Mouse (Mus musculus) heart, adult 18-20 months (tissue): Measurements from ENCODE around the gene Swi5. TPM values are rescaled to one million over a fixed set of nuclear protein-coding genes. Genes with fewer than 3 reads are reported as not detected.
A peak's percentile ranks its signal among the peaks of the same experiment; 100 is the strongest.
"Not testable (repeated sequence)": the region's sequence is repeated elsewhere in the genome, so short reads cannot be mapped to it uniquely, and the experiment has no call there.

Experiments used
- DNase-seq, 2 experiments: peaks; one replicate each; pipeline ENCODE4 v3.0.0; 2021 to 2022; ENCODE audit warnings: mixed read lengths in 1 of 2
- total RNA-seq, 2 experiments: library from RNA; stranded (reverse); gene quantifications; 2 replicates each; pipeline ENCODE4 v1.2.3; 2021

Gene Swi5
- total RNA-seq, 2 experiments from 2014 or later: 214 to 232 TPM

DNA sequence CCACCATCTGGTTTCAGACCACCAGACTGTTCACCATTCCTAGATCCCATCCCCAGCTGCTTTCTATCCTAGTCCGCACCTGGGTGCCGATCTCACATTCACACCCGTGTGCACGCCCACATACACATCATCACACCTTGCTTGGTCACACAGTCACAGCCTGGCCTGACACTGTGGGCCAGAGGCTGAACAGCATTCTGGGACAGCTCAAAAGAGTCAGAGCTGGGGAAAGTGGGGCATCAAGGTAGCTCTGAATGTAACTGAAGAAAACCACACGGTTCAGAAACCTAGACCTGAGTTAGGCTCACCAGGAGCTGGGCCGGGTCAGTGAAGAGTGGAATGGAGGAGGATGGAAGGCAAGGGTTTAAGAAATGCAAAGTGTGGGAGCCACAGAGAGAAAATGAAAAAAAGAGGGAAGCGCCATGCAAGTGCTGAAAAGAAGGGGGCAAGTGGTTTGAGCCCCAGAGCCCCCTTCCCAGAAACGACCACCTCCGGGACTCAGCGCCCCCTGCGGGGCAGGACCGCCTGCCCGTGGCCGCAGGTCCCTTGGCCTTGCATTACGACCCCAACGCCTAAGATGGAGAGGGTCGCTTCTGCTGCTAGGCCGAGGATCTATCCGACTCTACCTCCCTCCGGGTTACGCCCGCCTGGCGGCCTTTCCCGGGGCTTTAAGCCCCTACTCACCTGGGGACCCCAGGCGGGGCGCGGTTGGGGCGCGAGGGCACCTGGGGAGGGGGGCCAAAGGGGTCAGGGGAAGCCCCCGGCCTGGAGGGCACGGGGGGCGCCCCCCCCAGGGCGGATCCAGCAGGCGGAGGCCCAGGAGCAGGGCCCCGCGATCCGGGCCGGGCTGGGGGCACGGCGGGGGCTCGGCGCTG is 23.8 kb upstream of the Swi5 start:
- no peak for DNase-seq

DNA sequence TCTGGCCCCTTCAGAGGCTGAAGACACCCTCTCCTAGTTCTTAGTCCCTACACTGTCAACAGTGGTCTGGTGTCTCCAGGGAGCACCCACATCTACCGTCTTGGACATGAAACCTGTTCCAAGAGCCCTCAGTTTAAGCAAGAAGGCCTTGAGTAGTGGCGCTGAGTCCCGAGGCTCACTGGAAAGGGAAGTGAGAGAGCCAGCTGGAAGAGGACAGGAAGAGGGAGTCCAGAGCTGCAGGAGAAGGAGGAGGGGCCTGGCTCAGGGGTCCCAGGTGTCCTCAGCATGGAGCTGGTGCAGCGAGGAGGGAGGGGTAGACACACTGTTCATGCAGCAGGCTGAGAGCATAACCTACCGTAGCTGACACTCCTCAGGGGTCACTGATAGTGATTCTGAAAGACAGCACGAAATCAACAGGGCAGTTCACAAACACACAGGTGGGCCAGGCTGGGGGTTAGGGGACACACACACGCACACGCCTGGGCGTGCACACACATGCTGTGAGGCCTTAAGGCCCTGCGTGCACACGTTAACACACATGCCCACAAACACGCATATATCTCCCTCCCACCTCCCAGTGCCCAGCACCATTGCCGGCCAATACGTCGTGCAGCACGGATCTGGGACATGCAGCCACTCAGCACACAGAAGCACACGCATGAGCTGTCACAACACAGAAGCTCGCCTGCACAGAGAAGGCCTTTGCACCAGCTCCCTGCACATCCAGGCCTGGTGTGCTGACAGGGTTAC is 22.4 kb upstream of the Swi5 start:
- DNase-seq: peak in 1 of 2 experiments; percentile 40

DNA sequence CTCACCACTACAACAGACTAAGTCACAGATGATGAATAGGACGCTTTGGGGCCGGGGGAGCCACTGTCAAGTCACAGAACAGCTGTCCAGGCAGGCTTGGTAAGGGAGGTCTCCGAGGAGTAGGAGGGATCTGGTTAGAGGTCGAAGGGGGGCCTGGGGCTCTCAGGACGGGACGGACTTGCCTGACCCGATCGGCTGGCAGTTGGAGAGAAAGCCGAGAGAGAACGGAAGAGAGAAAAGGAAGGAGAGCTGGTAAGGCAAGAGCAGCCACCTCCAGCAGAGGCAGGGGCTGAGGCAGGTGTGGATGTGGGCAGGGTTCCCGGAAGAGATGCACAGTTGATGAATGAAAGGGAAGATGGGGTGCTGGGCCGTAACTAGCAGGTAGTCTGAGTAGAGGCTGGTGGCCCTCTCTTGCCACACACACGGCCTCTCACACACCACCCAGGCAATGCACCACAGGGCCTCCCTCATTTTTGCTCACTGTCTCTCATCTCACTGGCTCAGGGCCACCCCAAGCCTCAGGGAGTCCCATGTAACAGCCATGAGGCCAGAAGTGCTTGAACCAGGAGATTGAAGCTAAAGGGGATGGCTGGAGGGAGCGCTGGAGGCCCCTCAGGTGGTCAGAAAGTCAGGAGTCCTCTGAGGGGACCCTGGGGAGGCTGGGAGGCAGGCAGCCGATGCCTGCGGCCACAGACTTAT is 21.1 kb upstream of the Swi5 start:
- no peak for DNase-seq

DNA sequence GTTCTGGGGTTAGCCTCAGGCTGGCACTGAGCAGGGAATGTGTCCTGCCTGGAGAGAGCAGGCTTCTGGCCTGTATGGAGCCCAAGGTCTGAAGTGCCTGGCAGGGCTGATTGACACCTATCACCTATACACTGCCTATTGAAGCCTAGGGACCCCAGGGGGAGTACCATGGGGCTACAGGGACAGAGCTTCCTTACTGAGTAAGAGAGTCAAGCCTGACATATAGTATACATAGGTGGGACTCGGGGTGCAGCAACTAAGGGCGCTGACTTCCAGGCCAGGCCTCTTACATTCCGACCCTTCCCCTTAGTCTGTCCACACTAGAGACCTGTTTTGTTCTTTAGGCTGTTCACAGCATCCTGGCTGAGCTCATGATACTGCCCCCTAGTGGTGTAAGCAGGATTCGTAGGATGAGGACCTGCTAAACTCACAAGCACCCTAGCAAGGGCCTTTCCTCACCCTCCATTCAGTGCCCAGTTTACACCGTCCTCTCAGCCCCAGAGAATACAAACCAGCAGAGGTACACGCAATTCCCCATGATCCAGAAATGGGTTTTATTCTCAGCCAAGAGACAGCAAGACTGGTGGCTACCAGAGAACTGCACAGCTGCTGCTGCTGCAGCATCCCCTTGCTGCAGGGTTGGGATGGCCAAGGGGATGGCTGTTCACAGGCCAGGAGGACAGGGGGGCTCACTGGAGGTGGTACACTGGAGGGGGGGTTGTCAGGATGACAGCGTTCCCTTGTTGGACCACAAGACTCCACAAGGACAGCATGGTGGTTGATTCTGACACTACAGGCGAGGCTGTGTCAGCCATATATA is 20.3 kb upstream of the Swi5 start:
- peak; percentile 41 to 73 for DNase-seq

DNA sequence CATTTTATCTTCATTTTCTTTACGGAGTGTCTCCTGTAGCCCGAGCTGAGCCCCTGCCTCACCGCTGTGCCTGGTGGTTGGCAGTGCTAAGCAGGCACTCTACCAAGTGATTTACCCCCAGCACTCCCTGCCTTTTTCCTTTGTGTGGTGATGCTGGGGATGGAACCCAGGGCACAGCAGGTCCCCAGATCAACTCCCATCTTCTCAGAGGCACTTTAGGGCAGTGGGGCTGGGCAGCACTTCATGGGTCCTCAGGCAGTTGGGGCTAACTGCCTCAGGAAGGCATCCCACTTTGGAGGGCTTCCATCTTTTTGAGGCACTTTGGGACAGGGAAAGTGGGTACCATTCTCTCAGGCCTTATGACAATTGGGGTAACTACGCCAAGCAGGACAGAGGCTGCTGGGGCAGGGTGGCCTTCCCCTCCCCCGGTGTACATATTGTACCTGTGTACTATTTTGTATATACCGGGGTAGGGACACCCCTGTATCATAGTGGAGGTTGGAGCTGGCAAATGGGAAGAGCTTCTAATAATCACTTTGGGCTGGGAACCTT is 19.4 kb upstream of the Swi5 start:
- no peak for DNase-seq

DNA sequence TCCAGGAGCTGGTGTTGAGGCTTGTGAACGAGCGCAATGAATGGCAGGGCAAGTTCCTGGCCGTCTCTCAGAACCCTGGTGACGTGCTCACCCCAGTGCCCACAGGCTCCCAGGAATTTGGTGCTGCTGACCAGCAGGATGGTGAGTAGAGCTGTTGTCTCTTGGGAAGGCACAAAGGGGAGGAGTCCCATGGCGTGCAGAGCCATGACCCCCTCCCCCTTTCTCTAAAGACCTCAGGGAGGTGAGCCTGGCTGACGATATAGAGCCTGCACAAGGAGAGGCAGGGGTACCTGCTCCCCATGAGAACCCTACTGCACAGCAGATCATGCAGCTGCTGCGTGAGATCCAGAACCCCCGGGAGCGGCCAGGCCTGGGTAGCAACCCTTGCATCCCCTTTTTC is 18.3 kb upstream of the Swi5 start:
- no peak for DNase-seq

DNA sequence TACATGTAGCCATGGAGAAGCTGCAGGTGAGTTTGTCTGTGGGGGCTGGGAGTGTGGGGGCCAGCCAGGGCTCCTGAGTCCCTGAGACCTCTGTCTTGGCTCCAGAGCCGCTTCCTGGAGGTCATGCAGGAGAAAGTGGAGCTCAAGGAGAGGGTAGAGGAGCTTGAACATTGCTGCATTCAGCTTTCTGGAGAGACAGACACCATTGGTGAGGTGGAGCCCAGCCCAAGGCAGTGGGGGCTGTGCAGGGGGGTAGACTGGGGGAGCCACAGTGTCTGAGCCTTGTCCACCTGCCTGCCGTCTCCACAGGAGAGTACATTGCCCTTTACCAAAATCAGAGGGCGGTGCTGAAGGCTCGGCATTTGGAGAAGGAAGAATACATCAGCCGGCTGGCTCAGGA is 17.8 kb upstream of the Swi5 start:
- DNase-seq: no peak

DNA sequence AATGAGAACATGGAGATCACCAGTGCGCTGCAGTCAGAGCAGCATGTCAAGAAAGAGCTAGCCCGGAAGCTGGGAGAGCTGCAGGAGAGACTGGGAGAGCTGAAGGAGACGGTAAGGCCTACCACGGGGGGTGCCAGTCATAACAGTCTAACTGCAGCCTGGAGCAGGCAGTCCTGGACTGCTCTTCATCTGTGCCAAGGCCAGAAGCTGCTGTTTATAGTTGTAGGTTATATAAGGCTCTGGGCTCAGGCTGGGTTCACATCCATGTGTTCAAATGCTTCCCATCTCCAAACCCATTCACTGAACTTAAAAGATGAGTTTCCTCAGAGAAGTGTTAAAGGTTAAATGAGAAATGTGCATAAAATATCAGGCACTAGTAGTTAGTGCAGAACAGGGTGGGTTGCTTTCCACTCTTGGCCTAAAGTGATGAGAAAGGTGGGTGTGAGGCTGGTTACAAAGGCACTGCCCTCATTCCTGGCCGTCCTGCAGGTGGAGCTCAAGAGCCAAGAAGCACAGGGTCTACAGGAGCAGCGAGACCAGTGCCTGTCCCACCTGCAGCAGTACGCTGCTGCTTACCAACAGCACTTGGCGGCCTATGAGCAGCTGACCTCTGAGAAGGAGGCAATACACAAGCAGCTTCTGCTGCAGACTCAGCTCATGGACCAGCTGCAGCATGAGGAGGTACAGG is 16.4 kb upstream of the Swi5 start:
- DNase-seq: peak in 1 of 2 experiments; percentile 74

DNA sequence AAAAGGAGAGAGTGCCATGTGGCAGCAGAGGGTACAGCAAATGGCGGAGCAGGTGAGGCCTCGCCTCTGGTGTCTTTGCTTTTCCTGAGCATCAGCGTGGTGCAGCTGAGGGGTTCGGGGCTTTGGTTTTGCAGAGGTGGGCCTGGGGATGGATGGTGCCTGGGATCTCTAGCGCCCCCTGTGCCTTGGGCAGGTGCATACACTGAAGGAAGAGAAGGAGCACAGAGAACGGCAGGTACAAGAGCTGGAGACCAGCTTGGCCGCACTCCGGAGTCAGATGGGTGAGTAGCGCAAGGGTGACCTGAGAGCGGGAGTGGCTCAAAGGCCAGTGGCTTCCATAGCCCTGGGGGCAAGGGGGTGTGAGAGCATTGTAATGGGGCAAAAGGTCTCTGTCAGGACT is 15.1 kb upstream of the Swi5 start:
- DNase-seq: no peak

DNA sequence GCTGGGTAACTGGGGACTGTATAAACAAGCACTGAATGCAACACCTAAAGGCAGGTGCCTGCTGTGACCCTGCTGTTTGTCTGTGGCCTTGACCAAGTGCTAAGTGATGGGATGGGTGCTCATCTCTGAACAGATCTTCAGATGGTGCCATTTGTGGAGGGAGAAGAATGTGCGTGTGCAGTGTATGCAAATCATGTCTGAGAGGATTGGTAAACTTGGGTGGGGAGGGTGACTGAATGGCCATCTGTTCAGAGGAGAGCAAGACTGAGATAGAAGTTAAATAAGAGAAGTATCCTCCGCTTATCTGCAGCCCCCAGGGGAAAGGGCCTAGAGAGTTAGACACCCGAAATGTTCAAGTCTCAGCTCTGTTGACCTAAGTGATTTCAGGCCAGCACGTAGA is 11.6 kb upstream of the Swi5 start:
- no peak for DNase-seq

DNA sequence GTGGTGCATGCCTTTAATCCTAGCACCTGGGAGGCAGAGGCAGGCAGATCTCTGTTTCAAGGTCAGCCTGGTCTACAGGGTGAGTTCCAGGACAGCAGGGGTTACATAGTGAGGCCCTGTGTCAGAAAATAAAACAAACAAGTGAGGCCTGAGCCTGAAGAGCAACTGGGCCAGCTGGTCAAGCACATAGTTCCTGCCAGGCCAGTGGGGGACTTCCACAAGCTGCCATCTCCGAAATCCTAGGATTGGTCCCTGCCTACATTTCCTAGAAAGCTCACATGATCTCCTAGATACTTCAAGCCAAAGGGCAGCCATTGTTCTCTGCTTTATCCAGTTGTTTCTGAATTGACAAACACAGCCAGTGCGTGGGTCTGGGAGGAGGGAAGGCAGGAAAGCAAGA is 8.0 kb upstream of the Swi5 start:
- not testable (repeated sequence) for DNase-seq

DNA sequence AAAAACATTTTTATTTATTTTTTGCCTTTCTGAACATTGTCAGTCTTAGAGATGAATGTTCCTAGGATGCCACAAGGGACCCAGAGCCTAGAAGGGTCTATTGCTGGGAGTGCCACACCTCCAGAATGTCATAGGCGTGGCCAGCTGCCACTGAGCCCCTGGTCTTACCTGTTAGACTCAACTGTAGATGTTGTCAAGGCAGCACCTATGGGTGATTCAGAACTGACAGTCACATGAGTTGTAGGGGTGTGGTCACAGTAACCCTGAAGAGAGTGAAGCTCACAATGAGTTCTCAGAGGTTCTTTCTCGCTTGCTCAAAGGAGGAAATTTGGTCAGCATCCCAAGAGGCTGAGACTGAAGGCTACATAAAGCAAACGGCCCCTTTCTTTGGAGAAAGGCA is 7.4 kb upstream of the Swi5 start:
- DNase-seq: no peak

DNA sequence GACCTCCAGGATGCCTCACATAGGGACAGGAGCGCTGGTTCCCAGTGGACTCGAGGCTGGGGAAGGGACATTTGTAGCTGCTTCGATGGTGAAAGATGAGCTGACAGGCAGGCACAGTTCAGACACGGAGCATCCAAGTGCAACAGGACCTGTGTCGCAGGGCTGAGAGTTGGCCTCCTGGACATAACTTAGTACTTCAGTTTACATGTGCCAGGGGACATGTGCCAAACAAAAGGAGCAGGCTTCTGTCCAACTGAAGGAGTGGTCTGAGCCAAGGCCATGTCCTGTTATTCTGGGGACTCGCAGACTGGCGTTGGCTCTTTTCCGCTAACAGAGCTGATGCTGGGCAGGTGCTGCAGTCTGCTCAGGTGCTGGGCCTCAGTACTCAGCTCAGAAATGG is 6.5 kb upstream of the Swi5 start:
- peak; percentile 79 to 83 for DNase-seq

DNA sequence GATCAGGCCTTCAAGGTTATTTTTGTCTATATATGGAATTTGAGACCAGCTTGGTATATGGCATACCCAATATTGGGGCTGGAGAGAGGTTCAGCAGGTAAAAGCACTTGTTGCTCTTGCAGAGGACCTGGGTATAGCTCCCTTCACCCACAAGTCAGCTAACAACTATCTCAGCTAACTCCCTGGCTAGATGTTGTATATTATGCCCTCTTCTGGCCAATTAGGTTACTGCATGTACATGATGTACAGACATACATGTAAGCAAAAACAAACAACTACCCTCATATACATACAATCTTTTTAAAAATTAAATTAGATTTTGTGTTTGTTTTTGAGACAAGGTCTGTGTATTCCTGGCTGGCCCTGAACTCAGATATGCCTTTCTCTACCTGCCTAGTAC is 1.7 kb upstream of the Swi5 start:
- DNase-seq: peak in 1 of 2 experiments; percentile 61

DNA sequence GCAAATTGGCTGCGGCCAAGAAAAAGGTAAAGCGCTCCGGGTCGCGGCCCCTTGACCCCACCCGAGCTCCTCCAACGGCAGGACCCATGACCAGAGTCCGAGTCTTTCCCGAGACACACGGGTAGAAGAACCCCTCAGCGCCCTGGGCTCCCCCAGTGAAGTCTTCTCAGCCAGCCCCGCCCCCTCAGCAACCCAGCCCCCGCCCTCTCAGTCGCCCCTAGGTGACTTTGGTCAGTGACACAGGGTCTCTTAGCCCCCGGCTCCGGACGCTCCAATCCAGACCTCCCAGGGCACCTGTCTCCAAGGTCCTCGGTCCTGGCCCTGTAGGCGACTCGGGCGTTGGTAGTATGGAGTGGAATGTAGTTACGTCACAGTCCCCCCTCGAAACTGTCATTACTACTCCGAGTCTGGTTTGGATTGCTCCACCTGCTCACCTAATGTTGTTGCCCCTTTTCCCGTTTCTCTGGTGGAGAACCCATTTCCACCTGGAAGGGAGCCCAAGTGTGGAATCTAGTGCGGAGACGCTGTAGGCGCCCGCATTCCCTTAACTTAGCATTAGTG is 576 bp upstream of the Swi5 start:
- no peak for DNase-seq

DNA sequence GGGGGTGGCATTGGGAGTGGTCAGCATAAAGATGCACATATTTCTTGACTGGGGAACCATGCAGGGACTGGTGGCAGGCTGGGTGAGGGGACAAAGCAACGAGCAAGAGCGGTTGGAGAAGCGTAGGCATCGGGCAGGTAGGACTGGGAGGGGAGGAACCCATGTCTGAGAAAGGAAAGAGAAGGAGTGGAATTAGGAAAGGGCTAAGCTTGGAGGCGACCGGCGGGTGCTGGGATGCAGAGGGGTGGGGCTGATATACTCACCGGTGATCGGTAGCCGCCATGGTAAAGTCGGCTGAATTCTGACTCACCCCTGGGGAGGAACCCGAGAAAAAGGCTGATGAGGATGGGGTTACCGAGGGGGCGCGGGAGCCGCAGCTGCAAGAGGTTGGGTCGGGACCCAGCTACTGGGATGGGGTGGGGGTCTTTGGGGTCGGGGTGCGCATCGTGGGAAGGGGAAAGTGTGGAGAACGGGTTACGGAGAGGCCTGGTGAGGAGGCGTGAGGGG is 488 bp downstream of the Swi5 start, which contains the start of gene Golga2:
TSS of gene Golga2 (plus strand) at position 51 of the 507 bp plus-strand sequence.
- no peak for DNase-seq

DNA sequence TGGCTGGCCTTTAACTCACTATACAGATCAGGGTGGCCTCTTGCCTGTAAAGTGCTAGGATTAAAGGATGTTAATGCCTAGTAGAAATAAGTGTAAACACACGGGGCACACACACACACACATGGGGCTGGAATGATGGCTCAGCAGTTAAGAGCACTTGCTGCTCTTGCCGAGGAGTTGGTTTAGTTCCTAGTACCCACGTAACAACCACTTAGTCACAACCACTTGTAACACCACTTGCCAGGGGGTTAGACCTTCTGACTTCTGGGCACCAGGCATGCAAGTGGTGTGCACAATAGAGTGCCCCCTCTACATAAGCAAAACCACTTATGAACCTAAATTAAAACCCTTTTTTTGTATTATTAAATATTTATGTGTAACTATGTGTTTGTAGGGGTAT is 3.9 kb downstream of the Swi5 start:
- no peak for DNase-seq

DNA sequence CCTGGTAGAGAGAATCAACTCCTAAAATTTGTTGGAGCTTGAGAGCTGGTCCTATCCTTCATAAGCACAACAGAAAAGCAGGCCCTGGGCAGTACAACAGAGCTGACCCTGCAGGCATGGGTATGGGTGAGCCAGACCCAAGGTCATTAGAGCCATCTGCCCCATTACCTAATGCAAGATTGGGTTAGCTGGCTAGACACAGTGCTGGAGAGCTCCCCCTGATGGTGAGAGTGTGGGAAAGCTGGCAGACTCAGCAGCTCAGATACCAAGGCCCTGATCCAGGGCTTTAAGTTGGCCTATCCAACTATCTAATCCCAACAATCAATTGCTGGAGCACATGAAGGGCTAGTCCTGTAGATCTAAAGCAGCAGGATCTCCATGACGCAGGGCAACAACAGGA is 5.1 kb downstream of the Swi5 start:
- DNase-seq: peak; percentile 60 to 73

DNA sequence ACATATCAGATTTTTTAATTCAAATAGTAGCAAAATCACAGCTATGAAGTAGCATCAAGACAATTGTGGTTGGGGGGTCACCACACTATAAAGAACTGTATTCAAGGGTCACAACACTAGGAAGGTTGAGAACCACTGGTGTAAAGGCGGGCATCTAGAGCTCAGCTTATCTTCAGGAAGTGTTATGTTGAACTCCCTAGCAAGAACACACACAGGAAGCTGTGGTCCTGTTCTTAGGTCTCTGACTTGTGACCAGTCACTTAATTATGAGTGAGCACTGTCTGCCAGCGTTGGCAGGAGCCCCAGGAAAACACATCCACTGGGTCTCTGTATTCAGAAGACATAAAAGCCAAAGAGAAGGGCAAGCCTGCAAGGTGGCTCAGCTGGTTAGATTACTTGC is 5.6 kb downstream of the Swi5 start:
- no peak for DNase-seq

DNA sequence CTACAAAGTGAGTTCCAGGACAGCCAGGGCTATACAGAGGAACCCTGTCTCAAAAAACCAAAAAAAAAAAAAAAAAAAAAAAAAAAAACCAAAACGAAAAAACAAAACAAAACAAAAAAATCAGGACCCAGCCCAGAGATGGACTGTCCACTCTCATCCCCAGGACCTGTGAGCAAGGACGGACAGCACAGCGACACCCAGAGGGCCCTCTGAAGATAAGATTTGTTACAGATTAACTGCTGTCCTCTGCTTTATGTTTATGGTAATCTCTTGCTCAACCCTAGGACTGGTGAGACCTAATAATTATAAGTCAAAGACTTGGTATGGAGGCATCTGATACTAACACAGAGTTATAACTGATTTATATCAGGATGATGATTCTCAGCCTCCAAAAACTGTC is 12.1 kb downstream of the Swi5 start:
- DNase-seq: no peak
